Mouse (Mus musculus) stomach, embryonic 16.5 days (tissue): ENCODE data around the gene Inppl1. TPM values are rescaled to one million over a fixed set of nuclear protein-coding genes. Genes with fewer than 3 reads are reported as not detected.

Source experiments
- ATAC-seq: fragments of 200-750 bp; cut with Nextera tagmentation; 2 replicates; pipeline ENCODE4 v1.8.0; 2017; ENCODE audit warnings: moderate number of reproducible peaks, moderate TSS enrichment; ENCODE audit not compliant: insufficient read depth, low FRiP score
- H3K27ac ChIP-seq: fragments of 300-500 bp; sonication (generic); 2 replicates; pipeline ENCODE4 v1.5.1; 2014; ENCODE audit warnings: low read length
- H3K27me3 ChIP-seq: fragments of 300-500 bp; sonication (generic); 2 replicates; pipeline ENCODE4 v1.6.1; 2014; ENCODE audit warnings: low read length, control low read depth, mixed read lengths; ENCODE audit not compliant: control insufficient read depth, insufficient read depth
- H3K36me3 ChIP-seq: fragments of 300-500 bp; sonication (generic); 2 replicates; pipeline ENCODE4 v1.6.1; 2014; ENCODE audit warnings: low read length; ENCODE audit not compliant: control insufficient read depth, insufficient read depth
- H3K4me1 ChIP-seq: fragments of 300-500 bp; sonication (generic); 2 replicates; pipeline ENCODE4 v1.6.1; 2014; ENCODE audit warnings: low read length, control low read depth, mixed read lengths; ENCODE audit not compliant: control insufficient read depth, insufficient read depth
- H3K4me2 ChIP-seq: fragments of 300-500 bp; sonication (generic); 2 replicates; pipeline ENCODE4 v1.6.1; 2014; ENCODE audit warnings: low read depth, low read length, mixed read lengths
- H3K4me3 ChIP-seq: fragments of 300-500 bp; sonication (generic); replicated peaks from 2 replicates; pipeline ENCODE4 v1.5.1; 2014; ENCODE audit warnings: mild to moderate bottlenecking, low read length
- H3K9ac ChIP-seq: fragments of 300-500 bp; sonication (generic); 2 replicates; pipeline ENCODE4 v1.6.1; 2014; ENCODE audit warnings: low read length
- H3K9me3 ChIP-seq: fragments of 300-500 bp; sonication (generic); replicated peaks from 2 replicates; pipeline ENCODE4 v1.6.1; 2016; ENCODE audit warnings: low read length, control low read depth; ENCODE audit not compliant: control insufficient read depth
- WGBS: fragments of 180-500 bp; shearing (Covaris S2); extraction: QIAGEN DNeasy Blood & Tissue Kit; methylation state at CpG from one replicate; pipeline ENCODE4 v1.1.7; 2014; 5-methylcytosine and 5-hydroxymethylcytosine counted together
- polyA plus RNA-seq: library from polyadenylated mRNA; unstranded; fragments of >200 nt; fragmentation: Nextera tagmentation; extraction: Ambion mirVana; gene quantifications from 2 replicates; pipeline ENCODE4 v1.2.1, GENCODE M21; 2015

The Inppl1 gene
- polyA plus RNA-seq, 1 experiment from 2014 or later: 34.1 TPM

DNA sequence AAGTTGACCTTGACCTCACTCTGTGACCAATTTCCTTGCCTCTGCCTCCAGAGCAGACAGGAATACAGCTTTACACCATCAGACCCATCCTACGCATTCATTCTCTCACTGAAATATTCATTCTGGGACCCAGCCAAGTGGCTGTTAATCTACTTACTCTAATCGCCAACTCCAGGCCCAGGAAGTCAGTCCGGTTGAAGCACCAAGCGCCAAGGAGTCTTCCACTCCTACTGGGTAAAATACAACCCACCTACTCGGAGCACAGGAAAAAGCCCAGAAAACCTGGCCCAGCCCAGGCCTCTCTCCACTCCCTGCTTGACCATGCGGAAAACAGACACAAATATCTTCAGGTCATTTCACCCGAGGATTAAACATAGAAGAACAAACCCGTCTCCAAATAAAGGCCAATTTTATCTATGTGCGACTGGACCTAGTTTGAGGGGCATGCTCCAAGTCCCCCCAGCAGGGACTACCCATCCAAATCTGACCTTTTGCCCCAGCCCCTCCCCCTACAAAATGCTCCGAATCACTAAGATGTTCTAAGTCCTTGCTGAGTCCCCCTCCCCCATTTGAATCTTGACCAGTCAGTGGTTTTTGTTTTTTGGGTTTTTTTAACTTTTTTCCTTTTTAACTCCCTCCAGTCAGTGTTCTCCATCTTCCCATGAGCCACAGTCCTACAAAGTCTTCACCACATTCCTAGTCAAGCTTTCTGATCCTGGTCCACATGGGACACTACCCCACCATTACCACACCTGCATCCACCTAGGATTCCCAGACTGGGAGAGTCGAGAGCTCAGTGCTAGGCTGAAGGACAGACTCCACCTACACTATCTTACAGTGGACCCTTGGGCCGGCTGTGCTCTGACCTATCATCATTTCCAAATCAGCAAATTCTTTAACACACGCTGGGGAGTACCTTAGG is 30.5 kb upstream of the Inppl1 start:
- Histone ChIP-seq H3K4me3 (no peak overlapping the region), H3K4me2 (no peak overlapping the region), H3K27me3 (no peaks in the 10 kb centered on the region), H3K9me3 (no peaks in the 10 kb centered on the region), H3K36me3 (no peaks in the 10 kb centered on the region), H3K4me1 (no peaks in the 10 kb centered on the region), H3K27ac (no peak overlapping the region), H3K9ac (no peak overlapping the region)
- ATAC-seq: no peak
- WGBS: 68% methylated on average over 13 of the region's 13 CpGs

GRCm38 (mm10) chr7:101867482-101867881 is 29.5 kb upstream of the Inppl1 start:
- Histone ChIP-seq H3K27ac (no peak overlapping the region), H3K4me1 (no peaks in the 10 kb centered on the region), H3K9ac (no peak overlapping the region), H3K9me3 (no peaks in the 10 kb centered on the region), H3K4me3 (no peak overlapping the region), H3K27me3 (no peaks in the 10 kb centered on the region), H3K4me2 (no peak overlapping the region), H3K36me3 (no peaks in the 10 kb centered on the region)
- 91% methylated on average over 4 of the region's 4 CpGs for whole genome bisulfite sequencing
- no peak for ATAC-seq

DNA sequence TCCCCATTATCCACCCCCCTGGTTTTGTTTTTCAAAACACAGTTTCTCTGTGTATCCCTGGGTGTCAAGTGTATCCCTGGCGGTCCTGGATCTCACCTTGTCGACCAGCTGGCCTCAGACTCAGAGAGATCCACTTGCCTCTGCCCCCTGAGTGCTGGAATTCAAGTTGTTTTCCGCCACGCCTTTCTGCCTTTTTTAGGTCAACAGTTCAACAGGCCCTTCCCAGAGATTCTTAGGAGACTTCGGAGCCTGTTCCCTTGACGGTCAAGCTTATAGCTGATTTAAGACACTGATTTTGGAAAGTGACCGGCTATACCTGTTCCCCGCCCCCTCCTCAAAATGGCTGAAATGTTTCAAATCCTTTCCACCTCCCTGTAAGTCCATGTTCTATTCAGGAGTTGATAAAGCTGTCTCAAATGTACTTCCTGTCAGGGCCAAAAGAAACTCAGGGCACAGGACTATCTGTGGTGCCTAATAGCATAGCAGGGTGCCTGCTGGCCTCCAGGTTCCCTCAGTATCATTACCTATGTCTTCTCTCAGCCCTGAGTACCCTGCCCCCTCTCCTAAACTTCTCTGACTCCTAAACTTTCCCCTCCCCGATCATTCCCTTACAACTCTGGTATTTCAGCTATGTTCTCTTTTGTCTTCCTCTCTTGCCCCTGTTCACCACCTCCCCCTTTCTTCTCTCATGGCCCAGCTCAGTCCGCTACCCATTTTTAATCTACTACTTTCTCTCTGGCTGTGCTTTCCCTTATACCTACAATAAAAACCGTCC is 28.6 kb upstream of the Inppl1 start:
- no peaks in the 10 kb centered on the region for H3K4me1 ChIP-seq
- 77% methylated on average over 11 of the region's 11 CpGs for WGBS
- H3K27ac ChIP-seq: no peak overlapping the region
- no peaks in the 10 kb centered on the region for H3K27me3 ChIP-seq
- no peaks in the 10 kb centered on the region for H3K9me3 ChIP-seq
- H3K9ac ChIP-seq: no peak overlapping the region
- H3K4me3 ChIP-seq: no peak overlapping the region
- H3K4me2 ChIP-seq: no peak overlapping the region
- no peak for ATAC-seq
- no peaks in the 10 kb centered on the region for H3K36me3 ChIP-seq

GRCm38 (mm10) chr7:101863415-101863814 is 25.4 kb upstream of the Inppl1 start, which contains the start of gene Anapc15:
Anapc15 (plus strand) TSS chr7:101863715.
- Histone ChIP-seq H3K4me2 (no peak within 1 kb of the TSS), H3K9me3 (no peaks in the 10 kb centered on the region), H3K4me1 (no peaks in the 10 kb centered on the region; the same call in 1 of the 2 replicates), H3K27ac (no peak within 1 kb of the TSS), H3K36me3 (no peaks in the 10 kb centered on the region), H3K9ac (no peak within 1 kb of the TSS), H3K4me3 (no peak within 1 kb of the TSS), H3K27me3 (no peaks in the 10 kb centered on the region)
- WGBS: 65% methylated on average over 3 of the region's 3 CpGs
- no peak for ATAC-seq

DNA sequence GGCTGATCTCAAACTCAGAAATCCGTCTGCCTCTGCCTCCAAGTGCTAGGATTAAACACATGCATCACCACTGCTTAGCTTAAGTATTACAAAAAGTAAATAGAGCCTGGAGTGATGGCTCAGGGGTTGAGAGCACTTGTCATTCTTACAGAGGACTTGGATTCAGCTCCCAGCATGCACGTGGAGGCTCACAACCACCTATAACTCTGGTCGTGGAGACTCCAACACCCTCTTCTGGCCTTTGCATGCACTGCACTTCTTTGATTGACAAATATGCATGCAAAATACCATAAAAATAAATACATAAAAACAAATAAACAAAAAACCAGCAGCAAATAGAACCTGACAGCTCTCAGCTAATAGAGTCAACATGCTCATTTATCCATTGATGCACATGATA is 24.3 kb upstream of the Inppl1 start:
- ATAC-seq: no peak
- 61% methylated on average over 3 of the region's 3 CpGs for WGBS
- Histone ChIP-seq H3K27ac (no peak overlapping the region), H3K27me3 (no peaks in the 10 kb centered on the region), H3K36me3 (no peaks in the 10 kb centered on the region), H3K4me3 (no peak overlapping the region), H3K9me3 (no peaks in the 10 kb centered on the region), H3K4me2 (no peak overlapping the region), H3K9ac (no peak overlapping the region), H3K4me1 (no peaks in the 10 kb centered on the region; the same call in 1 of the 2 replicates)

GRCm38 (mm10) chr7:101860978-101861377 is 22.9 kb upstream of the Inppl1 start:
- Histone ChIP-seq H3K36me3 (no peaks in the 10 kb centered on the region), H3K4me3 (no peak overlapping the region), H3K4me2 (no peak overlapping the region), H3K27ac (no peak overlapping the region), H3K27me3 (no peaks in the 10 kb centered on the region), H3K4me1 (no peaks in the 10 kb centered on the region; the same call in 1 of the 2 replicates), H3K9me3 (no peaks in the 10 kb centered on the region), H3K9ac (no peak overlapping the region)
- ATAC-seq: no peak

- ATAC-seq: no peak
- Histone ChIP-seq H3K4me2 (no peak overlapping the region), H3K4me3 (no peak overlapping the region), H3K9ac (no peak overlapping the region), H3K27me3 (no peaks in the 10 kb centered on the region), H3K27ac (0 out of 2 replicates have a peak overlapping the region, but pooled peaks have one; percentile 23), H3K36me3 (no peaks in the 10 kb centered on the region), H3K9me3 (no peaks in the 10 kb centered on the region), H3K4me1 (no peaks in the 10 kb centered on the region; the same call in 1 of the 2 replicates)
- 67% methylated on average over 9 of the region's 9 CpGs for WGBS
Observed at GRCm38 (mm10) chr7:101858362-101858761, 20.3 kb upstream of the Inppl1 start.

GRCm38 (mm10) chr7:101857094-101857493 is 19.1 kb upstream of the Inppl1 start, which contains the start of gene Folr2:
Folr2 (minus strand) TSS chr7:101857194.
- 84% methylated on average over 4 of the region's 4 CpGs for WGBS
- Histone ChIP-seq H3K9me3 (no peaks in the 10 kb centered on the region), H3K4me1 (no peaks in the 10 kb centered on the region; the same call in 1 of the 2 replicates), H3K27ac (no peak within 1 kb of the TSS), H3K9ac (no peak within 1 kb of the TSS), H3K36me3 (no peaks in the 10 kb centered on the region), H3K4me2 (no peak within 1 kb of the TSS), H3K27me3 (no peaks in the 10 kb centered on the region), H3K4me3 (no peak within 1 kb of the TSS)
- no peak for ATAC-seq

DNA sequence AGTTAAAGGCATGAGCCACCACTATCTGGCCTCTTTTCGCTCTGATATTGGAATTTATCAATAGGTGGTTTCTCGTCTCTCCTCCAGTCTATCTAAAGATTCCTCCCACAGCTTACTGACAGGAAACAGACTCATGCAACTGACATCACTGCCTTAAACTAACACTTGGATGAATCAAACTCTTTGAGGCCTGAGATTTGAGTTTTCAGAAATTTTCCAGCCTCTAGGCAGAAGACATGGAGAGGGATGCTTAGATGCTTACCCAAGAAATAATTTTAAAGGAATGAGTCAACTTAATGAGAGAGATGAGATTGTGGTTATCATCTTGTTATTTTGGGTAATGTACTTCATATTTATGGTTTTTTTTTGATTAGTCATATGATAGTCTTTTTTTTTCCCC is 15.8 kb upstream of the Inppl1 start:
- Histone ChIP-seq H3K27ac (no peak overlapping the region), H3K9ac (no peak overlapping the region), H3K9me3 (no peaks in the 10 kb centered on the region), H3K4me1 (no peaks in the 10 kb centered on the region; the same call in 1 of the 2 replicates), H3K4me3 (no peak overlapping the region), H3K27me3 (no peaks in the 10 kb centered on the region), H3K4me2 (no peak overlapping the region), H3K36me3 (no peaks in the 10 kb centered on the region)
- ATAC-seq: no peak
- 74% methylated on average over 2 of the region's 2 CpGs for WGBS
